Mouse (Mus musculus) heart, embryonic 16.5 days (tissue): ENCODE results near the gene Rpl3. TPM values are rescaled to one million over a fixed set of nuclear protein-coding genes. Genes with fewer than 3 reads are reported as not detected.

Source experiments
- ATAC-seq: fragments of 200-750 bp; cut with Nextera tagmentation; replicated peaks from 2 replicates; pipeline ENCODE4 v1.8.0; 2017; ENCODE audit warnings: moderate number of reproducible peaks; ENCODE audit not compliant: insufficient read depth, low FRiP score; ENCODE audit errors: extremely low read depth
- H3K27ac ChIP-seq: fragments of 300-500 bp; sonication (generic); 2 replicates; pipeline ENCODE4 v1.5.1; 2014; ENCODE audit warnings: mild to moderate bottlenecking, low read length, control low read depth, moderate library complexity
- H3K27me3 ChIP-seq: fragments of 300-500 bp; sonication (generic); 2 replicates; pipeline ENCODE4 v1.6.1; 2014; ENCODE audit warnings: low read length, mixed read lengths; ENCODE audit not compliant: control insufficient read depth, insufficient read depth
- H3K36me3 ChIP-seq: fragments of 300-500 bp; sonication (generic); 2 replicates; pipeline ENCODE4 v1.6.1; 2014; ENCODE audit not compliant: control insufficient read depth, insufficient read depth
- H3K4me1 ChIP-seq: fragments of 300-500 bp; sonication (generic); 2 replicates; pipeline ENCODE4 v1.6.1; 2014; ENCODE audit warnings: low read length, mixed read lengths; ENCODE audit not compliant: control insufficient read depth, insufficient read depth
- H3K4me2 ChIP-seq: fragments of 300-500 bp; sonication (generic); 2 replicates; pipeline ENCODE4 v1.6.1; 2014; ENCODE audit warnings: low read depth, mild to moderate bottlenecking, control low read depth, low read length
- H3K4me3 ChIP-seq: fragments of 300-500 bp; sonication (generic); 2 replicates; pipeline ENCODE4 v1.5.1; 2014; ENCODE audit warnings: mild to moderate bottlenecking, control low read depth, low read length
- H3K9ac ChIP-seq: fragments of 300-500 bp; sonication (generic); 2 replicates; pipeline ENCODE4 v1.6.1; 2014; ENCODE audit warnings: low read length, control low read depth
- H3K9me3 ChIP-seq: fragments of 300-500 bp; sonication (generic); replicated peaks from 2 replicates; pipeline ENCODE4 v1.6.1; 2016; ENCODE audit warnings: low read length; ENCODE audit not compliant: control insufficient read depth
- WGBS: fragments of 180-500 bp; shearing (Covaris S2); extraction: QIAGEN DNeasy Blood & Tissue Kit; methylation state at CpG from one replicate; pipeline ENCODE4 v1.1.7; 2014; 5-methylcytosine and 5-hydroxymethylcytosine counted together
- polyA plus RNA-seq: library from polyadenylated mRNA; unstranded; fragments of >200 nt; fragmentation: Nextera tagmentation; extraction: Ambion mirVana; gene quantifications from 2 replicates; pipeline ENCODE4 v1.2.1, GENCODE M21; 2015

Gene Rpl3
- polyA plus RNA-seq, 1 experiment from 2014 or later, result 606 TPM

DNA sequence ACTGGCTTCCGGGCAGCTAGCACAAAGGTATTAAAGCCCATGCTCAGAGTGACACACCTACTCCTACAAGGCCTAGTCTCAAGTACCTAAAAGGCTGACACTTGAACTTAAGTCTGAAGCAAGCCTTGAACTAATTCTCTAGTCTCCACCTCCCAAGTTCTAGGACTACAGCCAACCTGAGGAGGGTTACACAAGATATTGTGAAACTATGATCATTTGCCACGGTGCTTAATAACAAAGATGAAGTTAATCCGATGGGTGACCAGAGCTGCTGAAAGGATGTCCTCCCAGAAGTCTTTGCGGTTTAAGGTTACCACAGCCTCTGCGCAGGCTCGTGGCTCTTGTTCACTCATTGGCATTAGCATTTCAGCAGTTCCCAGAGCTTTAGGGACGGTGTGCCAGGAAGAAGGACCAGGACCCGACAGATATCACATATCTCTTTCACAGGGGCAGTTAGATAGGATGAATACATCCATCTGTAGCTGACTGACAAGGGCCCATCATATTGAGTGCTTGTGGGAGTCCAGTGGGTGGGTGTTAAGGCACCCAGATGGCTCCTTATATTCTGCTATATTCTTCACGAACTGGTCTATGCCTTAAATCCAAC lies 4.2 kb downstream of the Rpl3 start:
- no peaks in the 10 kb centered on the region for H3K36me3 ChIP-seq
- no peak overlapping the region for H3K4me2 ChIP-seq
- 75% methylated on average over 9 of the region's 9 CpGs for WGBS
- peaks cover 2% of the 10 kb centered on the region; the same call in 1 of the 2 replicates for H3K4me1 ChIP-seq
- H3K9ac ChIP-seq, result no peak overlapping the region
- no peak overlapping the region for H3K4me3 ChIP-seq
- peaks cover 6% of the 10 kb centered on the region; the same call in 1 of the 2 replicates for H3K27me3 ChIP-seq
- no peak for ATAC-seq
- H3K9me3 ChIP-seq, result no peaks in the 10 kb centered on the region
- H3K27ac ChIP-seq, result no peak overlapping the region

DNA sequence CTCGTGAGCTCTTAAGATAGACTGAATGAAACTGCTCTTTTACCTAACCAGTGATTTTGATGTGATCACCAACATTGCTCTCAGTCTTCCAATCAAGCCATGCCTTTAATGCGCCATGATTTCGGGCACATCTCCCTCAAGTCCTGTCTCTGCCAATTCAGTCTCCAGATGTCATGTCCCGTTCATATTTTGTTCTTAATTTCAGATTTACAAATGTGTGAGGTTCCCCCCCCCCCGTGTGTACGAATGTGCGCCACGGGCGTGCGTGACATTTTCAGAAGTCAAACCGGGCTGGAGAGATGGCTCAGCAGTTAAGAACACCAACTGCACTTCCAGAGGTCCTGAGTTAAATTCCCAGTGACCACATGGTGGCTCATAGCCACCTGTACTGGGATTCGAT lies 7.9 kb downstream of the Rpl3 start:
- ATAC-seq, result 0 out of 2 replicates have a peak, but pooled peaks have one; percentile 1
- 1% methylated on average over 12 of the region's 12 CpGs for WGBS
- H3K4me2 ChIP-seq, result peak overlapping the region; percentile 88

DNA sequence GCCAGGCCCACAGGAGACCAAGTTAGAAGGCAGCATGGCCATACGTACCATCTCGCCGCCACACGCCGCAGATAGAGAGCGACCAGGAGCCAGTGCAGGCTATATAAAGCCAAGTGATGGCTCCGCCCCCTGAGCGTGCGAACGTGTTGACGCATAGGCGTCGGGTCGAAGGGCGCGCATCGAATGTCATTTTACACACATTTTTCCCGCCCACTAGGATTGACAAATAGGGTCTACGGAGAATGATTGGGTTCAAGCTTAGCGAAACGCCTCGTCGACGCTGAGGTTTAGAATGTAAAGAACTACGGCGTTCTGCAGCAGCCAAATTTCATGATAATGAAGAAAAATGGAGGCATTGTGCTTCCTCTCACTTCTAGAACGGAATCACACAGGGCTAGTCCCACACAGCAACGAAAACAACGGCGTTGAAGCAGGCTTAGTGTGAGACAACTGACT lies 8.4 kb downstream of the Rpl3 start:
- peak overlapping the region; percentile 94 for H3K4me3 ChIP-seq
- peaks cover 37% of the 10 kb centered on the region for H3K36me3 ChIP-seq
- H3K4me1 ChIP-seq, result peaks cover 39% of the 10 kb centered on the region
- no peaks in the 10 kb centered on the region for H3K9me3 ChIP-seq
- WGBS, result under 1% methylated on average over 30 of the region's 30 CpGs
- H3K27ac ChIP-seq, result peak overlapping the region; percentile 94
- peak overlapping the region; percentile 97 for H3K9ac ChIP-seq
- no peaks in the 10 kb centered on the region for H3K27me3 ChIP-seq
- peak; percentile 91 for ATAC-seq
- peak overlapping the region; percentile 88 for H3K4me2 ChIP-seq

More for the DNA sequence above, 7.9 kb downstream of the Rpl3 start:
- Histone ChIP-seq H3K4me3 (peak overlapping the region; percentile 94), H3K27me3 (no peaks in the 10 kb centered on the region), H3K9ac (peak overlapping the region; percentile 72), H3K27ac (peak overlapping the region; percentile 94), H3K9me3 (no peaks in the 10 kb centered on the region), H3K4me1 (peaks cover 37% of the 10 kb centered on the region), H3K36me3 (peaks cover 34% of the 10 kb centered on the region)

DNA sequence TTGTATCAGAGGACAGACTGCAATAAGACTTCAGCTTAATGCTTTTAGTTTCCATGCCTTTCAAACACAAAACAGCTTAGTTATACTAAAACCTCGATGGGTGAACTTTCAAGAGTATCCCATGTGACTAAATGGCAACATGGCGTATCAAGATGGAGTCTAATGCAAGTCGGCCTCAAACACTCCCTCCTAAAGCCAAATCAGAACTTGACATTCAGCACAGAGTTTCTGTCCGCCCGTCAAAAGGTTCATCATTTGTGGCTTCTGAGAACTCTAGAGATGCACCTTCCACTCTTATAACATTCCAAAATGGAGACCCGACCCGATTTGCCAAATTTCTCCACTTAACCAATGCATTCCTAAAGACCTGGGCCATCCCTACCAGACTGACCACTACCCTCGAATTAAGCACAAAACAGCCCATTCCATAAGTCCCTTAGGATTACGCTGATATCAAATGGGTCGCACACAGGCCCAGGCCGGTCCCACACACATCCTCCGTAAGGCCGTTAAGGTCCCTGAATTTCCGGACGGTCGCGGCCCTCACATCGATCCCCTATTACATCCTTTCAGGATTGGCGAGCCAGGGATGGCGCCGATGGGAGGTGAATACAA lies 8.9 kb downstream of the Rpl3 start:
- Histone ChIP-seq H3K36me3 (peaks cover 43% of the 10 kb centered on the region), H3K9me3 (no peaks in the 10 kb centered on the region), H3K4me1 (peaks cover 39% of the 10 kb centered on the region), H3K4me3 (peak overlapping the region; percentile 94), H3K27ac (peak overlapping the region; percentile 93), H3K4me2 (peak overlapping the region; percentile 67), H3K9ac (peak overlapping the region; percentile 97), H3K27me3 (no peaks in the 10 kb centered on the region)
- ATAC-seq, result peak; percentile 39
- WGBS, result 0% methylated on average over 21 of the region's 21 CpGs

DNA sequence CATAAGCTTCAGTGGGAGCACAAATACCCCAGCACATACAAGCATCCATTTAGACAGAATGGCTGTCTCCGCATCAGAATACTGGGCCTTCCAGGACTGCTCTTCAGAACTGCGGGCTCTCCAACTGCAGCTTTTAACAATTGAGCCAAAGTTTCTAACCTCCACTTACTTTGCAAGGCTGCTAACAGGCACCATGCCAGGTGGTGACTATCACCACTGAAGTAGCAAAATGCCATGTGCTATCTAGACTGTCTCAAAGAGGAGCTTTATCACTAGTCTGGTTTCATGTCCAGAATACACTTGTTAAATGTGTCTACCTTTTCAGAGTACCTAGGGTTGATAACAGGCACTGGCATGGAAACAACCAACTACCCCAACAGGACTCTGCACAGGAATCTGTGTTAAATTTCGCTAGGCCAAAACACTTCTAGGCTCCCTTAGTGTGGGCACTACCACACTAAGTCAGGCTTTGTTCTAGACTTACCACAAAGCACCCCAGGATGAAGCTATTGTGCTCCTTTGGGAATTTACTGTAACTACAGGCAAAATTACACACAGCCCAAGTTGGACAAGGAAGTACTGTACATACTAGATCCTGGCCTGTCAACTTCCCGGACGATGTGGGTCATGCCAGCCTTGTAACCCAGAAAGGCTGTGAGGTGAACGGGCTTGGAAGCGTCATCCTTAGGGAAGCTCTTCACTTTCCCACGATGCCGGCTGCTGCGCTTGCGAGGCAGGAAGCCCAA lies 9.7 kb downstream of the Rpl3 start:
- H3K27me3 ChIP-seq, result no peaks in the 10 kb centered on the region
- 7% methylated on average over 11 of the region's 11 CpGs for WGBS

DNA sequence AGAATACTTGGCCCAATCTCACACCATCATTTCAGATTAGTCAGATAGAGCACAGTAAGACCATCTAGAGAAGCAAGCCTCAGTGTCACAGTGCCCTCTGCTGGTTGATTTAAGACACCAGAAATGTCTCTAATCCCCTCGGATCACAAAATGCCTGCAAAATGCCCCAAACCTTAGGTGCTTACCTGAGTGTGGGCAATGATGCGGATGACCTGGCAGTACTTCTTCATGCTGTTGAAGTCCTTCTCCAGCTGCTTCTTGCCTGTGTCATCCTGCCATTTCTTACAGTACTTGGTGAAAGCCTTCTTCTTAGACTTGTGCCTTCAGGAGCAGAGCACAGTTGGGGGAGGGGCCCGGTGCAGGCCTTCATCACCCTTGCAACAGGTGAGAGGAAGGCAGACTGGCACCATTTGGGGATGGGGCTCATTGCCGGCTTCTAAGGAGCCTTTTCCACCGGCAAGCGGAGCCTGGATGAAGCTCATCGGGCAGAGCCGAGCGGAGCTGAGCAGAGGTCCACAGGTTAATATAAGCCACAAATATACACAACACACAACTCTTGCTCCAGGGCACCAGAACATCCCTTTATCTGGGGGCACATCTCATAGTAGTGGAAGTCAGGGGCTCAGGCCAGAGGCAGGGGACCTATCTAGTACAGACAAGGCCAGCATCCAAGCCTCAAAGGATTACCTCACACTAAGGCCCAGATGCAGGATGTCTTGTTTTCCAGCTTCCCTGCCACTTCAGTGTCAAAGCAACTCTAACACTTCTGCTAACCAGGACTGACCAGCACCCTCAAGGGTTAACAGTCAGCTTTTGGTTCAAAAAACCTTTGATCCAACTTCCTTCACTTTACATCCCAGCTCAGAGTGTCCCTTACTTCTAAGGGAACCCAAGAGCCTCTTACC lies 10.7 kb downstream of the Rpl3 start:
- no peak for ATAC-seq

More for the DNA sequence above, 9.7 kb downstream of the Rpl3 start:
- Histone ChIP-seq H3K9me3 (no peaks in the 10 kb centered on the region), H3K4me2 (peak overlapping the region; percentile 67), H3K27ac (peak overlapping the region; percentile 93), H3K4me1 (peaks cover 39% of the 10 kb centered on the region), H3K36me3 (peaks cover 49% of the 10 kb centered on the region), H3K9ac (peak overlapping the region; percentile 97), H3K4me3 (peak overlapping the region; percentile 94)
- ATAC-seq, result no peak

DNA sequence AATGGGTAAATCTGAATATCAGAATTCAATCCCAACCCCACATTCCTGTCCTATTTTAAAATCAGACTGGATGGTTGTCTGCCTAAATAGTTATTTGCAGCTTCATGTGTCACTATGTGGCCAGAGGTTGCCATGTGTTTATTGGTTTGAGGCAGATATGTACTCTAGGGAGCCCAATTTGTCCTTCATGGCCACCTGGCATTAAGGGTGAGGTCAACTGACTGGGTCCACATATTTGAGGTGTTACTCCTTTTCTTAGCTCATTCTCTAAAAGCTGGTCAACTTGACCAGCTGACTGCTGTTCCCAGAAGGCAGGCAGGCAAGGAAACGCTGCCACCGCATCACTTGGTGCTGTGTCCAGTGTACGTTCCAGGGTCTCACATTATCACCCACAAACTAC lies 11.7 kb downstream of the Rpl3 start:
- 72% methylated on average over 3 of the region's 3 CpGs for WGBS
- Histone ChIP-seq H3K4me1 (peaks cover 43% of the 10 kb centered on the region), H3K4me2 (no peak overlapping the region), H3K9me3 (no peaks in the 10 kb centered on the region), H3K27me3 (no peaks in the 10 kb centered on the region), H3K27ac (peak overlapping the region; percentile 35; the same call in 1 of the 2 replicates), H3K36me3 (peaks cover 51% of the 10 kb centered on the region), H3K9ac (peak overlapping the region; percentile 11; the same call in 1 of the 2 replicates), H3K4me3 (no peak overlapping the region)
- no peak for ATAC-seq

More for the DNA sequence above, 10.7 kb downstream of the Rpl3 start:
- WGBS, result 63% methylated on average over 9 of the region's 9 CpGs
- Histone ChIP-seq H3K9ac (peak overlapping the region; percentile 97), H3K4me3 (peak overlapping the region; percentile 94), H3K27ac (no peak overlapping the region), H3K4me2 (peak overlapping the region; percentile 67), H3K36me3 (peaks cover 51% of the 10 kb centered on the region), H3K9me3 (no peaks in the 10 kb centered on the region), H3K4me1 (peaks cover 39% of the 10 kb centered on the region), H3K27me3 (no peaks in the 10 kb centered on the region)

DNA sequence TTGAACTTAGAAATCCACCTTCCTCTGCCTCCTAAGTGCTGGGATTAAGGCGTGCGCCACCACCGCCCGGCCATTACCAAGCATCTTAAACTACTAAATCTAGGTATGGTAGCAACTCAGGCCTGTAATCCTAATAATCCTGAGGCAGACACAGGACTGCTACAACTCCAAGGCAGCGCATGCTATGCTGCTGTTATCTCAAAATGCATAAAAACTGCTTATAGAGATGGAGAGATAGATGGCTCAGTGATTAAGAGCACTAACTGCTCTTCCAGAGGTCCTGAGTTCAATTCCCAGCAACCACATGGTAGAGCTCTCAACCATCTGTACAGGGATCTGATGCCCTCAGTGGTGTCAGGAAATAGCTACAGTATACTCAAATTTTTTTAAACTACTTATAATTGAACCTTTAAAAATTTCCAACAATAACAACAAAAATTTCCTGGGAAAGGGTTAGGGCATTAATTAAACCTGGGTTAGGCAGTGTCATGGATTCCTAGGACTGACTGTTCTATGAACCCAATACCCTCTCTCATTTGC lies 12.5 kb downstream of the Rpl3 start:
- 89% methylated on average over 5 of the region's 5 CpGs for WGBS
- H3K9ac ChIP-seq, result peak overlapping the region; percentile 38

More for the DNA sequence above, 12.5 kb downstream of the Rpl3 start:
- H3K4me2 ChIP-seq, result no peak overlapping the region
- no peak for ATAC-seq
- no peaks in the 10 kb centered on the region for H3K9me3 ChIP-seq
- H3K27ac ChIP-seq, result no peak overlapping the region
- H3K36me3 ChIP-seq, result peaks cover 51% of the 10 kb centered on the region
- no peak overlapping the region for H3K4me3 ChIP-seq
- H3K4me1 ChIP-seq, result peaks cover 50% of the 10 kb centered on the region
- no peaks in the 10 kb centered on the region for H3K27me3 ChIP-seq
